Mouse (Mus musculus) mesoderm, embryonic 11.5 days (tissue): ENCODE data around the gene R3hdml.

ENCODE experiments used
- DNase-seq: peaks from one replicate; pipeline ENCODE4 v3.0.0-alpha.2; 2012; ENCODE audit warnings: low read depth, low spot score

R3hdml gene

DNA sequence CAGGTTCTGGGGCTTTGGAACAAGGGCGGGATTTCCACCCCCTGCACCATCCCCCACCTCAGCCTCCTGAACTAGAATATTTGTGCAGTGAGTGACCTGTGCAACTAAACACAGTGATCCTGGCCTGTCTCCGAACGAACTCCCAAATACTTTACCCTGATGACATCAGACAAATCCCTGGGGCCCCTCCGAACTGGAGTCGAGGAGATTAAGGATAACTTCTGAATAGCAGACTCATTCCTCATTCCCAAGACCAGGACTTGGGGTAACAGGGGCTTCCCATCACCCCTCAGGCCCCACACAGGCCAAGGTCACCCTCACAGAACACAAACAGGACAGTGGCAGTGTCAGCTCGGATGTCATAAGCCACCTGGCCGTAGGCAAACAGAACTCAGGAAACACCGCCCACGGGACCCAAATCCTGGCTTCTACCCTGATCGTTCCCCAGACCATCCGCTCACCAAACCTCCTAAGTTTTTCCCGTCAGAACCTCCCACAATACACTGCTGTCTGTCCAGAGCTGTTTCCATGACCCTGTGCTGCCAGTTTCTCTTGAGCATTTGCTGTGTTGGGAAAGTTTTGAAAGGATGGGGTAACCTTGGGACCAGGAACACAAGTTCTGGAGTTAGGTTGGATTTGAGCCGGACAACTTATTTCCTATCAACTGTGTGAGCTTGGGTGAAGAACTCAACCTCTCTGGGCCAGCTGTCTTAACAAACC, 47.4 kb downstream of the R3hdml start:
- DNase-seq = no peak

DNA sequence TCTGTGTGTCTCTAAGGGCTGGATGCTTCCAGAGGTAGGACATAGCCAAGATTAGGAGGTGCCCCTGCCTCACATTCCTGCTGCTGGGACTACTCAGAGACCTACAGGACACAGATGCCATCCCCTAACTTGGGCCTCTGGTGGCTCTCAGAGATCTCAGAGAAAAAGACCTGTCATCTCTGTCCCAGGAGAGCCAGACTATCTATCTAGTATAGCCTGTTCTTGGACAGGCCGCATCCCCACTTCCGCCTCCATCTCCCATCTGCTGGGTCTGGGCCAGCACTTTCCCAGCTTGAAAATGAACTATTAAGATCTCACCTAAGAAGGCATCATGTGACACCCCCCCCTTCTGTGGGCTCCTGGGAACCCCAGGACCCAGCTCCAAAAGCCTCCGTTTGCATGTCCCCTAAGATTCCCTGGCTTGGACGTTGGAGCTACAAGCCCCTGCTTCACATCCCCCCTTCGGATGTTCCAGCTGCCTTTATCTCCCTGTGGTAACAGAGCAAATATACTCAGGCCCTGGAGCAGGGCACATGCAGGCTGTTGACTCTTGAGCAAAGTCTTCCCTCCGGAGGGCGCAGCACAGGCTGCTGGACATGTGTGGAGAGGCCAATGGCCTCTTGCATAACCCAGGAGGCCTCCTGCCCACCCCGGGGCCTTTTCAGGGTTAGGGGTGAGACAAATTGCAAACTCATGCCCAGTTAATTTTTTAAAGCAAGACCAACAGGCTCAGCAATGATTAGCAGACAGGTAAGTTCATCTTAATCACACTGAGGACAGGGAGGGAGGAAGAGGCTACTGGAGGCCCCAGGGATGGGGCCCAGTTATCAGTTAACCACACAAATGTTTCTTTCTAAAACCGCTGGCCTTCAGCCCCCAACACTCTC, 48.4 kb downstream of the R3hdml start:
- DNase-seq = no peak

DNA sequence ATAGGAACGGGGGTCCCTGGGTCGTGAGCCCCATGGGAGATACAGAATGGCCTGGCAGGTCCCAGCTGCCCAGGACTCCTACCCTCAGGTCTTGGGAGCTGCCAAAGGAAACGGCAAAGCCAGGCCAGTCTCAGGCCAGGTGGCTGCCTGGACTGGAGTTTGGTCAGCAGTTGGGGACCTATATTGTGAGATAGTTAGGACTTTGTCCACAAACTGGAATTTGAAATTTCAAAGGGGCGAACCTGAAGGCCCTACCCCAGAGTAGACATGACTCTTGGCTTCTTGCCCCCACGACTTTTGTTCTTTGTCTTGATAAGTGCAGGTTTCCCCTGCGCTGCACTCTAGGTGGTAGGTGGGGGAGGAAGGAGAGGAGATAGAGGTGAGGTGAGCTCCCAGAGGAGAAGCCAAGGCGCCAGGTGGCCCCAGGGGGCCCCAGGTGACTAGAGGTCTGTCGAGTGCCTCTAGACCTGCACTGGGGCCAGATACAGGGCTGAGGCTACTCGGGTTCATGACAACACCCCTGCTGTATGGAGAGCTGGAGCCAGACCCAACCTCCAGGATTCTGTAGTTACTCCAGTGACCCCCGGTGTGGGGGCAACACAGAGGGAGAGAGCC, 49.6 kb downstream of the R3hdml start:
- DNase-seq = no peak

DNA sequence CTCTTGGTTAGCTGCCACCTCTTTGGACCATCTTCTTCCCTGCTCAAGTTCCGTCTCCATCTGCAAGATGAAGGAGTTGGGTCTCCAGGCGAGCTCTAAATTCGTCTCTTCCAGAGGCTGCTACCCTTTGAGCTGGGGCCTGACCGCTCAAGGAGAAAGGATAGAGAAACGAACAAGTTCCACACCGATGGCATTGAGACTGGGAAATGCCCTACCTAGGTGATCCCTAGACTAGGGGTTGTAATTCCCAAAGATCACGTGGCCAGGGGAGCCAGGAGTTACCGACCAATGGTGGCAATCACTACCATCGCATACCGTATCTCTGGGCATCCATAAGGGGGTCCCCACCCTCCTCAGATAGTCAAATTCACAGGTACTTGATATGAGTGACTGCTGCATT, 50.6 kb downstream of the R3hdml start:
- no peak for DNase-seq

DNA sequence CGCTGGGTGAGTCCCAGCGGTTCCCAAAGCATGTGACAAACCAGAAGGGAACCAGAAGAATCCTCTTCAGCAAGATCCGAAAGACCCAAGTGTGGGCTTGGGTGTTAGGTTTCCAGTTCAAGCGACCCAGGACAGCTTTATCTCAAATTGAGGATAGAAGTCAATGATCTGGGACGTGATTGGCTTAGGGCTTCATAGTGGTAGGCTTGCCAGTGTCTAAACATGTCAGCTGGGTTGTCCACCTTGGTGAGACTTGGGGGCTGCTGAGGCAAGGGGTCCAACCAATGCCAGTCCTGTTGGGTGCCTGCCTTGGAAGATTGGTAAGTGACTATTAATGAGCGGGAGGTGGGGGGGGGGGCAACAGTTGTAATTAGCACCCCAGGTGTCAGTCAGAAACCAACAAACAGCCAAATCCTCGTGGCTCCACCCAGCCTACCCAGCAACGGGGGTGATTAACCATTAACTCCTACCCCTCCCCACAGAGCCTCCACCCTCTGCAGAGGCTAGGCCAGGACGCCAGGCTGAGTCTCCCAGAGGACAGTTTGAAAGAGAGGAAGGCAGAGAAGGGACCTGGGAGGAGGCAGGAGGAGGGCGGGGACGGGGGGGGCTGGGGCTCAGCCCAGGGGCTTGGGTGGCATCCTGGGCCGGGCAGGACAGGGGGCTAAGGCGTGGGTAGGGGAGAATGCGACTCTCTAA, 54.7 kb downstream of the R3hdml start:
- no peak for DNase-seq

DNA sequence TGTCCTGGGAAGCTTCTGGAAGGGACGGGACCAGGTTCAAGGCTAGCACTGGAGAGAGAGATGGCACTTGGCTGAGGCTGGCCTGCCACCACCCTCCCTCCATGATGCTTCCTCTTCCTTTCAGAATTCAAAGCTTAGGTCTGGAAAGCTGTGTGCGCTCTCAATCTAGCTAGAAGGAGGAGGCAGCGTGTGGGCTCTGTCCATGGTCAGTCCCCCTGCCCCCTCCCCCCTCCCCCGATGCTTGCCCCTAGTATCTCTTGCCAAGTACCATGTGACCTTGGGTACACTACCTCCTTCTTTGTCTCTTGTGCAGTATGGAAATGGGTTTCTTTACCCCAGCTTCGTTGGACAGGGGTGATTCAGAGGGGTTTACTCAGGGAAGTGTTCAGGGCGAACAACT, 56.7 kb downstream of the R3hdml start:
- no peak for DNase-seq

DNA sequence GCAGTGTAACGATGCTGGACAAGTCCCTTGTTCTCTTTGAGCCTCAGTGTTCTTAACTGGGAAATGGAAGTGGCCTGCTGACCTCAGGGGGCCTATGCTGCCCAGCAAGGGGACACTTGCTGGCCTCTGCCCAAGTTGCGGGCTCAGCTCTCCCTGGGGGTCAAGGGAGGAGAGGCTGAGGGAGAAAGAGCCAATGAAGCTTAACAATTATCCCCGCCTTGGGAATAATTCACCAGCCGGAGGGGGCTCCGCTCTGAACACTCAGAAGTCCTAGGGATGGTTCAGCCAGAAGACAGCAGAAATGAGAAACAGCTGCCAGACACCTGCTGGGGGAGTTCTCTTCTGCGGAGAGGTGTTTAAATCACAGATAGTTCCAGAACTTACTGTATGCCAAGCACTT, 57.7 kb downstream of the R3hdml start:
- peak; percentile 10 for DNase-seq
